8 mouse cellular contexts compared by ENCODE assay signal in the genomic region with DNA sequence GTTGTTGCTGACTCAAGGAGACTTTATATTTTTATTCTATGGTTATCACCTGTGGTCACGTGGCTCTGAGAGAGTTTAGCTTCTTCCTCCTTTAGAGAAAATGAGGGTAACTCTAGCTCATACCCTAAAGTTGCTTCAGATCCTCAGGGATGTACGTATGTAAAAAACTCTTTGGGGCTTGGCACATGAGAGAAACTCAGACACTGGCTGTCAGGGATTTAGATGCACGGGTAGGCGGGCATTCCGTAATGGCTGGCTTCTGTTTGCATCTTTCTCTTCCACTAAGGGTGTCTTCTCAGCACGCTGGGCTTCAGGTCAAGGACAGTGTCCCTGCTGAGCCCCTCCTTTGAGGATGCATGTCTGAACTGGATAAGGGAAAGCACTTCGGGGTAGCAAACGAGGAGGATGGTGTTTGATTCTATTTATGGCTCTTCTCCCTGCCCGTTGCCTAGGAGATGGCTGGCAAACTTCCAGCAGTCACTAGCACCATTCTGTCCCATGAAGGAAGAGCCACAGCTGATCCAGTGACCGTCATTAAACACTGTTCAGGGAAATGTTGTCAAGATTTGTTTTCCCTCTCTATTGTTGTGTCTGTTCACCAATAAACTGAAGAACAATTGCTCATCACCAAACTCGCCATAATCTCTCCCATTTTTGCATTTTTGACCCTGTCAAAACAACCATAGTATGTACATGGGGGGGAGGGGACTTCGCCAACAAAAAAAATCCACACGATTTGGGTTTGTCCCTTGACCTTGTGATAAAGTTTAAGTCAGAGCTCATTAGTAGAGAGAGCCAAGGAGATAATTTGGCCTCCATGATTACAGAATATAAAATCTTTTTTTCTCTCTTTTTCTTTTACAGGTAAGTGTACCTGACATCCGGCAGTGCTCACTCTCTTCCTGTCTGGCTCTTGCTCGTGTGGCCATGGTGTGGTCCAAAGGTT.
DNase-seq lines count a peak whose midpoint lies in the region; ATAC-seq lines count a peak whose summit lies in the region.

No protein-coding gene starts in this region.

- H3K4me3 ChIP-seq in hindbrain, embryonic 12.5 days: no peak overlapping the region
- H3K4me3 ChIP-seq in midbrain, embryonic 15.5 days: no peak overlapping the region

- 49% methylated on average over 15 of the region's 15 CpGs for WGBS in hindbrain, embryonic 12.5 days
- 33% methylated on average over 15 of the region's 15 CpGs for WGBS in midbrain, embryonic 15.5 days

- peak overlapping the region; percentile 67 for H3K27ac ChIP-seq in hindbrain, embryonic 12.5 days
- H3K27ac ChIP-seq in midbrain, embryonic 15.5 days: peak overlapping the region; percentile 73

- H3K9me3 ChIP-seq in hindbrain, embryonic 12.5 days (replicated peaks): no peaks in the 10 kb centered on the region
- H3K9me3 ChIP-seq in midbrain, embryonic 15.5 days: no peaks in the 10 kb centered on the region

- peaks cover 6% of the 10 kb centered on the region; the same call in 1 of the 2 replicates for H3K36me3 ChIP-seq in hindbrain, embryonic 12.5 days
- no peaks in the 10 kb centered on the region for H3K36me3 ChIP-seq in midbrain, embryonic 15.5 days (replicated peaks)

- peak; percentile 87 for ATAC-seq in hindbrain, embryonic 12.5 days (ENCODE audit: low FRiP score)
- peak; percentile 88 for ATAC-seq in midbrain, embryonic 15.5 days (replicated peaks)
- ATAC-seq in granulocyte monocyte progenitor cell, adult 5-6 weeks (replicated peaks; ENCODE audit: poor library complexity, severe bottlenecking): no peak

- no peaks in the 10 kb centered on the region for H3K27me3 ChIP-seq in hindbrain, embryonic 12.5 days
- no peaks in the 10 kb centered on the region for H3K27me3 ChIP-seq in midbrain, embryonic 15.5 days (replicated peaks)

- peaks cover 18% of the 10 kb centered on the region for H3K4me1 ChIP-seq in hindbrain, embryonic 12.5 days
- peaks cover 36% of the 10 kb centered on the region for H3K4me1 ChIP-seq in midbrain, embryonic 15.5 days

- H3K9ac ChIP-seq in hindbrain, embryonic 12.5 days: no peak overlapping the region; the same call in 1 of the 2 replicates
- no peak overlapping the region for H3K9ac ChIP-seq in midbrain, embryonic 15.5 days

- peak overlapping the region; percentile 39 for H3K4me2 ChIP-seq in hindbrain, embryonic 12.5 days (replicated peaks)
- H3K4me2 ChIP-seq in midbrain, embryonic 15.5 days: peak overlapping the region; percentile 36

- DNase-seq in ES-CJ7 (ENCODE audit: low read depth, low spot score): peak; percentile 84
- DNase-seq in adrenal gland, postnatal 25 days: peak; percentile 71
- peak; percentile 57 to 78 for DNase-seq in frontal cortex, adult 2 months (ENCODE audit: extremely low spot score in 1 of 2, low spot score in 1 of 2)
- peak; percentile 83 for DNase-seq in layer of hippocampus, adult 9-11 months
- no peak for DNase-seq in thymus, postnatal 4 days
